Mouse (Mus musculus) kidney, postnatal 14 days (tissue): Measurements from ENCODE around the gene Knl1.

ENCODE experiments used
- DNase-seq: peaks from one replicate; pipeline ENCODE4 v3.0.0; 2022; ENCODE audit warnings: mixed read lengths

The Knl1 gene

GRCm38 (mm10) chr2:119040882-119041281 lies 6.0 kb upstream of the Knl1 start:
- peak; percentile 26 for DNase-seq

- no peak for DNase-seq
Measured at GRCm38 (mm10) chr2:119045163-119045562, 1.8 kb upstream of the Knl1 start.

GRCm38 (mm10) chr2:119047849-119048248 lies 930 bp downstream of the Knl1 start:
- DNase-seq: no peak

- DNase-seq: no peak
Measured at GRCm38 (mm10) chr2:119050132-119050650, 3.3 kb downstream of the Knl1 start.

- no peak for DNase-seq
Measured at GRCm38 (mm10) chr2:119060139-119060538, 13.2 kb downstream of the Knl1 start.

- DNase-seq: no peak
Measured at GRCm38 (mm10) chr2:119072397-119072796, 25.5 kb downstream of the Knl1 start.

- DNase-seq: no peak
Measured at GRCm38 (mm10) chr2:119086156-119086555, 39.2 kb downstream of the Knl1 start.

GRCm38 (mm10) chr2:119101552-119101951 lies 54.6 kb downstream of the Knl1 start:
- no peak for DNase-seq

- DNase-seq: no peak
Measured at GRCm38 (mm10) chr2:119106583-119106982, 59.7 kb downstream of the Knl1 start.

- peak; percentile 55 for DNase-seq
Measured at GRCm38 (mm10) chr2:119108554-119108953, 61.6 kb downstream of the Knl1 start.

- DNase-seq: no peak
Measured at GRCm38 (mm10) chr2:119111060-119111459, 64.1 kb downstream of the Knl1 start.

GRCm38 (mm10) chr2:119112438-119113112 lies 65.7 kb downstream of the Knl1 start, which contains the start of gene Rad51:
Rad51 (plus strand) TSS chr2:119112793.
- DNase-seq: peak; percentile 91

- DNase-seq: no peak
Measured at GRCm38 (mm10) chr2:119113121-119113925, 66.4 kb downstream of the Knl1 start.

GRCm38 (mm10) chr2:119136346-119136898 lies 89.5 kb downstream of the Knl1 start:
- DNase-seq: no peak

- no peak for DNase-seq
Measured at GRCm38 (mm10) chr2:119145199-119145598, 98.3 kb downstream of the Knl1 start.

GRCm38 (mm10) chr2:119146435-119146834 lies 99.5 kb downstream of the Knl1 start:
- DNase-seq: no peak

GRCm38 (mm10) chr2:119147160-119147678 lies 100.3 kb downstream of the Knl1 start:
- DNase-seq: no peak

- no peak for DNase-seq
Measured at GRCm38 (mm10) chr2:119147775-119148174, 100.9 kb downstream of the Knl1 start.

GRCm38 (mm10) chr2:119152255-119152654 lies 105.3 kb downstream of the Knl1 start:
- no peak for DNase-seq

- DNase-seq: no peak
Measured at GRCm38 (mm10) chr2:119154683-119155082, 107.8 kb downstream of the Knl1 start.
